Mouse (Mus musculus): ENCODE data around the gene Zfp423. TPM values are rescaled to one million over a fixed set of nuclear protein-coding genes. Genes with fewer than 3 reads are reported as not detected.
A peak's percentile ranks its signal among the peaks of the same experiment; 100 is the strongest.
"Not testable (repeated sequence)": the region's sequence is repeated elsewhere in the genome, so short reads cannot be mapped to it uniquely, and the experiment has no call there.

Zfp423 gene
- polyA plus RNA-seq, 1 experiment from 2014 or later: 5.0 TPM

DNA sequence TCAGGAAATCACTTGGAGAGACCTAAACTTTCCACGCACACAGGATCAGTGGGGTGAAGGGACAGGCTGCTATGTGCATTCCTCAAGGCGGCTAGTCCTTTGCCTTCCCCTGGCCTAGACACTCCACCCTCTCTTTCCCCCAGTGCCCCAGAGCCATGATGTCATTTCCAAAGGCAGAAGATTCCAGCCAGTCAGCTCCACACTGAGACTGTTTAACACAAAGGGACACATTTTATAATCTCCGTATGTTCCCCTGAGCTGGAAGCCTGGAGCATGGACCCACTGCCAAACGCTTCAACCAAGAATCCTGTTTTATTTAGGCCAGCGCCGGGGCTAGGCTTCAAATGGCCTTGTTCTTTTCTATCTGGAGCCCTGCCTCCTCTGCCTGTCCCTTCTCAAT, 111.6 kb downstream of the Zfp423 start:
- Histone ChIP-seq H3K4me1 (replicated peaks) (0 out of 2 replicates have a peak, but pooled peaks cover 3% of the 10 kb centered on the region), H3K9me3 (no peaks in the 10 kb centered on the region), H3K36me3 (no peaks in the 10 kb centered on the region), H3K27ac (no peak overlapping the region), H3K27me3 (replicated peaks) (no peaks in the 10 kb centered on the region), H3K9ac (no peak overlapping the region), H3K4me2 (replicated peaks) (no peak overlapping the region), H3K4me3 (replicated peaks) (no peak overlapping the region)
- WGBS: 60% methylated on average over 6 of the region's 6 CpGs
- ATAC-seq: no peak

DNA sequence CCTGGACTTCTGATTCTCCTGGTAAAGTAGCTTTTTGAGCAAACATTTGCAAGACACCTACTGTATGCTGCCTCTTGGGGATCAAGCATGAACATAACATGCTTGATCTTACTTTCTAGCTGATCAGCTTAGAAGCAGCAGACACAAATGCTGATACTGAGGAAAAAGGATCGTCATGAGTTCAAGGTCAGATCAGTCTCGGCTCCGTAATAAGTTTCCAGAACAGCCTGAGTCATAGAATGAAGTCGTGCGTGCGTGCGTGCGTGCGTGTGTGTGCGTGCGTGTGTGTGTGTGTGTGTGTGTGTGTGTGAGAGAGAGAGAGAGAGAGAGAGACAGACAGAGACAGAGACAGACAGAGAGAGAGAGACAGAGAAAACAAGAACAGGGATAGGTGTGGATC, 117.3 kb downstream of the Zfp423 start:
- H3K9me3 ChIP-seq; H3K4me1 ChIP-seq (replicated peaks); H3K27ac ChIP-seq; H3K4me2 ChIP-seq (replicated peaks); H3K36me3 ChIP-seq; H3K27me3 ChIP-seq (replicated peaks); H3K4me3 ChIP-seq (replicated peaks); H3K9ac ChIP-seq; ATAC-seq: not testable (repeated sequence)
- 77% methylated on average over 11 of the region's 11 CpGs for WGBS

DNA sequence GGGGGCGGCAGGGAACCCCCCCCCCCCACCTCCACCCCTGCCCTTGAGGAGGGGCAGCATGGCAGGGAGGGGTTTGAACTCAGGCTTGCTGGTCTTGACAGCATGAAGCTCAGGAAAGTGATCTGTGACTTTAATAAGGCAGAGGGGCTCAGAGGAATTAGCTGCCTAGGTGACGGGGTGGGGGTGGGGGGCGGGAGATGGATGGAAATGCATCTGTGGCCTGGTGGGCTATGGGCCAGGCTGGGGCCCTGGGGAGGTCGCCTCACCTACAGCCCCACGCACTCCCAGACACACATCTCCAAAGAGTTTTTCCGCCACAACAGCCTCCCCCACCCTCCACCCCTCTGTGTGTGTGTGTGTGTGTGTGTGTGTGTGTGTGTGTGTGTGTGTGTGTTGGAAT, 122.1 kb downstream of the Zfp423 start:
- Histone ChIP-seq H3K36me3 (no peaks in the 10 kb centered on the region), H3K9ac (no peak overlapping the region), H3K27ac (peak overlapping the region; percentile 62), H3K4me3 (replicated peaks) (no peak overlapping the region), H3K9me3 (no peaks in the 10 kb centered on the region), H3K4me2 (replicated peaks) (peak overlapping the region; percentile 31), H3K4me1 (replicated peaks) (peaks cover 28% of the 10 kb centered on the region), H3K27me3 (replicated peaks) (no peaks in the 10 kb centered on the region)
- WGBS: 41% methylated on average over 6 of the region's 6 CpGs
- no peak for ATAC-seq

DNA sequence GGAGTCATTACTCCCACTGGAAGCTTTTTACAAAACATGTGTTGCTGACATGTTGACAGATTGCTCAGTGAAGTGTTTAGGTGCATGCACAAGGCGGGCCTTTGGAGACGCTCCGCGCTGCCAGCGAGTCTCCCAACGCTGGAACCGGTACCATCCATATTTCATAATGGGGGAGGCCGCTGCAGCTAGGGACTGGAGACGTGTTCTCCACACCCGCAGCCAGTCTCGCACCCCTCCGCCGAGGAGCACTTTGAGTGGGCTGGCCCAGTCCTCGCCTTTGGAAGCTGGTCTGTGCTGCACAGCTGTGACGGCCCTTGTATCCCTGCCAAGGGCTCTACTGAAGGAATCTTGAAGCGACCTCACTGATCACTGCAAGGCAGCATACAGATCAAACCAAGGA, 122.5 kb downstream of the Zfp423 start:
- no peaks in the 10 kb centered on the region for H3K36me3 ChIP-seq
- peak overlapping the region; percentile 62 for H3K27ac ChIP-seq
- peak; percentile 88 for ATAC-seq
- H3K9me3 ChIP-seq: no peaks in the 10 kb centered on the region
- H3K27me3 ChIP-seq (replicated peaks): no peaks in the 10 kb centered on the region
- WGBS: 35% methylated on average over 16 of the region's 16 CpGs
- no peak overlapping the region for H3K4me3 ChIP-seq (replicated peaks)
- H3K4me1 ChIP-seq (replicated peaks): peaks cover 29% of the 10 kb centered on the region
- no peak overlapping the region for H3K9ac ChIP-seq
- H3K4me2 ChIP-seq (replicated peaks): peak overlapping the region; percentile 31

DNA sequence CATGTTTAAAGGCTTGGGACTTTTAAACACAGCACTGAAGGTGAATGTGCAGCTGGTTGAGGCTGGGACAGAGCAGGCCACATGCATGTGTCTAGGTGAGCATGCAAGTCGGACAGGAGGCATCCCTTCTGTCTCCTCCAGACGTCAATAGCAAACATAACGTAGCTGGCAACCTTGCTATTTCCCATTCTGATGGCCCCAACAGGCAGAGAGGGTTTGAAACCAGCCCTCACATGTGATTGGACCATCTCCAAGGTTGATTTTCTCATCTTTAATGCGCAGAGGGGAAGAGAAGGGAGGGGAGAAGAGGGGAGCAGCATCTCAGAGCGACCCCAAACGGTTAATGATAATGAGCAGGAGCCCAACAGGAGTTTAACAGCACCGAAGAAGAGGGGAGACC, 123.5 kb downstream of the Zfp423 start:
- H3K36me3 ChIP-seq: no peaks in the 10 kb centered on the region
- H3K4me1 ChIP-seq (replicated peaks): peaks cover 38% of the 10 kb centered on the region
- H3K27ac ChIP-seq: peak overlapping the region; percentile 18; the same call in 1 of the 2 replicates
- ATAC-seq: 0 out of 2 replicates have a peak, but pooled peaks have one; percentile 24
- H3K27me3 ChIP-seq (replicated peaks): no peaks in the 10 kb centered on the region
- no peak overlapping the region for H3K4me2 ChIP-seq (replicated peaks)
- H3K4me3 ChIP-seq (replicated peaks): no peak overlapping the region
- H3K9ac ChIP-seq: no peak overlapping the region
- H3K9me3 ChIP-seq: no peaks in the 10 kb centered on the region
- 22% methylated on average over 7 of the region's 7 CpGs for WGBS

DNA sequence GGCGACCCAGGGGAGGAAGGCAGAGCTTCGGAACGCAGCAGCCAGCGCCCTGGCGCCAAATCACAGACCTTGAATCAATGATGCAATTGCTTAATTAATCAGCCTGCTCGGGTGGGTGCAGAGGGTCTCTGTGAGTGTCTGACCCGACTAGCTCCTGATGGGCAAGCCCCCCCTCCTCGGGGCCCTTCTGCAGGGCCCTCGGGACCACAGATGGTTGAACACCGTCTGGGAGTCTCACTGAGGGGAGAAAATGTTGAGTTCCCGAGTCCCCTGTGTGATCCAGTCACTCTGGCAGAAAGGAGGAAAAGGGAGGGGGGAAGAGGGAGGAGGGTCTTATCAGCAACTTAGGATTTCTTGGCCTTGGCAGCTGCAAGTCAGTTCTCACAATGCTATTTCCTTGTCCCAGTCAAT, 124.0 kb downstream of the Zfp423 start:
- H3K36me3 ChIP-seq: no peaks in the 10 kb centered on the region
- H3K27me3 ChIP-seq (replicated peaks): no peaks in the 10 kb centered on the region
- H3K4me1 ChIP-seq (replicated peaks): peaks cover 38% of the 10 kb centered on the region
- no peaks in the 10 kb centered on the region for H3K9me3 ChIP-seq
- H3K4me3 ChIP-seq (replicated peaks): no peak overlapping the region
- peak overlapping the region; percentile 27 for H3K4me2 ChIP-seq (replicated peaks)
- 0 out of 2 replicates have a peak, but pooled peaks have one; percentile 22 for ATAC-seq
- H3K9ac ChIP-seq: no peak overlapping the region
- 14% methylated on average over 11 of the region's 11 CpGs for WGBS
- 0 out of 2 replicates have a peak overlapping the region, but pooled peaks have one; percentile 41 for H3K27ac ChIP-seq

DNA sequence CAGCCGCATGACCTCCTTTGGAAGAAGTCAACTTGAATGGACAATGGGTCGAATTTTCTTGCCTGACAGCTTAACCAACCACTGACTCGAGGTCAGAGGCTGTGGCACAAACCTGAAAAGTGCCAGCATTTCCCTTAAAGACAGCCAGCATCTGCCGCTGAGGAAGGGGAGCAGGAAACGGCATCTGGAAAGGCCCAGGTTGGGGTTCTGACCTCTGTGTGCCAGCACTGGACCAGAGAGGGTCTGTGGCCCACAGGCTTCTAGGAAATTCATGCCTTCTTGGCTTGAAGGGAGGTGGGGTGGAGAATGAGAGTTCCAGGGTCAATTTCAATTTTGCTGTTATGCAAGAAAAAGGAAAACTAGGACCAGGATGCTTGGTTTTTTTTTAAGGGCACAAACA, 124.7 kb downstream of the Zfp423 start:
- 54% methylated on average over 5 of the region's 5 CpGs for WGBS
- no peak overlapping the region for H3K9ac ChIP-seq
- H3K4me2 ChIP-seq (replicated peaks): no peak overlapping the region
- H3K27ac ChIP-seq: no peak overlapping the region
- H3K4me1 ChIP-seq (replicated peaks): peaks cover 38% of the 10 kb centered on the region
- H3K4me3 ChIP-seq (replicated peaks): no peak overlapping the region
- H3K36me3 ChIP-seq: no peaks in the 10 kb centered on the region
- no peaks in the 10 kb centered on the region for H3K27me3 ChIP-seq (replicated peaks)
- H3K9me3 ChIP-seq: no peaks in the 10 kb centered on the region
- no peak for ATAC-seq

DNA sequence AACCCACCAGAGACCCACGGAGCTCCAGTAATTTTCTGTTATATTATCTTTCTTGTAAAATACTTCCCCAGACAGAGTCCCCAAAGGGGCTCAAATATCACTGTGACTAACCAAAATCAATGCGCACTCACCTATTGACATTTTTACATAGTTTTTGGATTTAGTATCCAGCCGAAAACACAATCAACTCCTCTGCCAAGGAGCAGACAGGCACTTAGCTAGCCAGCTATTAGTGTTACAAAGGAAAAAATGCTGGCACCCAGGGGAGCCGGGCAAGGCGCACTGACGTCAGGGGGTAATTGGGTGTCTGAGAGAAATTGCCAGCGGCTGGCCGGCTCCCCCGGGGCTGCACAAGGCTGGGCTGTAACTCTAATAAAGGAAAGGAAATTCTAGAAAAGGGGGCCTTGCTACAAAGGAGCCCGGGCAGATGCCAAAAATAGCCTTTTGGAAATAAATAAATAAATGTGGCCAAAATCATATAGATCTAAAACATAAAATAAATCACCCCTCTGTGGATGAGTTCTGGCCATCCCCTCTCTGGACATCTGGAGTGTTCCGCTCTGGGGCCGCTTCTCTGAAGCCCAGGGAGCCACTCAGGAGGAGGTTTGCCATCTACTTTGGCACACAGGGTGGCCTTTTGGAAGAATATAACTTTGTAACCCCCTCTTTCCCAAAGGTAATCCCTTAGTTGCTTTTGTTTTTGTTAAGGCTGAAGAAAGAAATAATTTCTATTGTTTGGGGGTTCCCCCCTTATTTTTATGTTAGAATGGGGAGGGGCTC, 125.4 kb downstream of the Zfp423 start:
- no peak overlapping the region for H3K4me2 ChIP-seq (replicated peaks)
- 52% methylated on average over 12 of the region's 12 CpGs for WGBS
- no peaks in the 10 kb centered on the region for H3K27me3 ChIP-seq (replicated peaks)
- H3K9me3 ChIP-seq: no peaks in the 10 kb centered on the region
- no peak overlapping the region for H3K9ac ChIP-seq
- ATAC-seq: no peak
- H3K4me1 ChIP-seq (replicated peaks): peaks cover 38% of the 10 kb centered on the region
- H3K36me3 ChIP-seq: no peaks in the 10 kb centered on the region
- H3K27ac ChIP-seq: no peak overlapping the region
- H3K4me3 ChIP-seq (replicated peaks): no peak overlapping the region

DNA sequence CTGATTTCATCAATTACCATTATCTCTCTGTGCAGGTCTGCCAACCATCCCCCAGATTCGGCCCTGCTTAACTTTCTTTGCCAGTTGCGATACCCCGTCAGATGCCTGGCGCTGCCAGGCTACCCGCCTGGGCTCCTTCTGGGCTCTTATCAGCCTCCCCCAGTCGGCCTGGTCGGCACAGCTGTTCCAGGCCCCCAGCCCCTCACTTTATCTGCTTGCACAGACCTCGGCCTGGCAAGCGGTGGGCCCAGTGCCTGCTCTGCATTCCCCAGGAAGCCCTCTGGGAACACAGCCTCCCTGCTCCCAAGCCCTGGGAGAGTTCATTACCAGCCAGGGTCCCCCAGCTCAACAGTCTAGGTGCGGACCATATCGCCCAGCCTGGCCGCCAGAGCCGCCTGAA, 126.1 kb downstream of the Zfp423 start:
- Histone ChIP-seq H3K9me3 (no peaks in the 10 kb centered on the region), H3K4me3 (replicated peaks) (no peak overlapping the region), H3K4me1 (replicated peaks) (peaks cover 38% of the 10 kb centered on the region), H3K36me3 (no peaks in the 10 kb centered on the region), H3K9ac (no peak overlapping the region), H3K27me3 (replicated peaks) (no peaks in the 10 kb centered on the region), H3K27ac (no peak overlapping the region), H3K4me2 (replicated peaks) (no peak overlapping the region)
- 60% methylated on average over 13 of the region's 13 CpGs for WGBS
- no peak for ATAC-seq

DNA sequence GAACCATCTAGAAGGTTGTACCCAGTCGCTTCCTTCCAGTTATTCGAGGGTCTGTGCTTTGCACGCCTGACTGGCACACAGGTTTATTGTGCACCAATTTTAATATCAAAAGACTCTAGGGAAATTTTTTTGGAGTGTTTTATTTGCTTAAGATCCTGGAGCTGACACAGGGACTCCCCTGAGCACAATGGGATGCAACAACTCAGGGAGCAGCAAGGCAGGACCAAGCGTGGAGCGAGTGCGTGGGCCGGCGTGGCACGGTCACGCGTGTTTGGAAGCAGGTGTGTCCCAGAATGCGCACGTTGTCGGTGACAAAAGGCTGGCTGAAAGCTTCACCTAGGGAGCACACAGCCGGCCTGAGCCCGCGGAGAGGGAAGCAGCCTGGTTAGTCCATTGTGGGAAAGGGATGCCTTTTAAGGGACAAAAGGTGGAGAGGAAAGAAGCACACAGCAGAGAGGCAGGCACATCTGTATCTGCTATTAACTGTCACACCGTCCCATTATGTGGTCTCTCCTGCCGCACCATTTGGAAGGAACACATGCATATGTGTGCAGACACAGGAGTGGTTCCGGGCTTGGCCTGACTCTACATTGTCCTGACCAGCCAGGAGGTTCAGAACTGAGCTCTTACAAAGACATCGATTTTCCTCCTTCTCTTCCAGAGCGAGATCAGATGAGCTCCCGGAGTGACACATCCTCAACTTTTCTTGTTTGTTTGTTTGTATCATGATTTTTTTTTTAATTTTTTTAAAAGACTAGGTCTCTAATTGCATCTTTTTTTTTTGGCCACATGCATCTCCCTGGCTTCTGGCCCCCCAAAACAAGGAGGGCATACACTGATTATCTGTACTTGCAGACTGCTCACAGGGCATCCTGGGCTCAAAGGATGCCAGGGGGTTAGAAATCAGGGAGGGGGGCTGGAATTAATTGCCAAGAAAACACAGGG, 126.7 kb downstream of the Zfp423 start:
- no peaks in the 10 kb centered on the region for H3K27me3 ChIP-seq (replicated peaks)
- no peak overlapping the region for H3K4me2 ChIP-seq (replicated peaks)
- no peaks in the 10 kb centered on the region for H3K36me3 ChIP-seq
- no peak overlapping the region for H3K9ac ChIP-seq
- ATAC-seq: no peak
- peaks cover 38% of the 10 kb centered on the region for H3K4me1 ChIP-seq (replicated peaks)
- no peaks in the 10 kb centered on the region for H3K9me3 ChIP-seq
- 78% methylated on average over 23 of the region's 23 CpGs for WGBS
- no peak overlapping the region for H3K27ac ChIP-seq
- H3K4me3 ChIP-seq (replicated peaks): no peak overlapping the region

DNA sequence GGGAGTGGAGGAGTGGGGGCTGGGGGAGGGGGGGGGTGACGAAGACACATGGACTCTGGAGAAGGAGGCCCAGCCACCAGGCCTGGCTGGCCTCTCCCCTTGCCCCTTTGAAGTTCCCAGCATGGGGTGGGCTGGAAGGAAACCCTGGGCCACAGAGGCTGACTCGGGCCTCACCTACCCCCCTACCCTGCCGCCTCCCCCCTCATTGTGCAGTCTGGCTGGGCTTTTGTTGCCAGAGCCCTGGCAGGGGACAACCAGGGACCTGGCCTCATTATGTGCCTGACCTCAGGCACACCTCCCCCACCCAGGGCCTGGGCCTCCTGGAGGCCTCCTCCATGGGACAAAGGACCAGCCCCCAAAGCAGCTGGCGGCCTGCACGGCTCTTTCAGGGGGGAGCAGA, 127.8 kb downstream of the Zfp423 start:
- H3K27me3 ChIP-seq (replicated peaks): no peaks in the 10 kb centered on the region
- no peak overlapping the region for H3K9ac ChIP-seq
- 29% methylated on average over 5 of the region's 5 CpGs for WGBS
- no peaks in the 10 kb centered on the region for H3K36me3 ChIP-seq
- peaks cover 30% of the 10 kb centered on the region for H3K4me1 ChIP-seq (replicated peaks)
- no peak overlapping the region for H3K4me3 ChIP-seq (replicated peaks)
- H3K4me2 ChIP-seq (replicated peaks): no peak overlapping the region
- peak overlapping the region; percentile 27; the same call in 1 of the 2 replicates for H3K27ac ChIP-seq
- peak; percentile 25; the same call in 1 of the 2 replicates for ATAC-seq
- no peaks in the 10 kb centered on the region for H3K9me3 ChIP-seq

DNA sequence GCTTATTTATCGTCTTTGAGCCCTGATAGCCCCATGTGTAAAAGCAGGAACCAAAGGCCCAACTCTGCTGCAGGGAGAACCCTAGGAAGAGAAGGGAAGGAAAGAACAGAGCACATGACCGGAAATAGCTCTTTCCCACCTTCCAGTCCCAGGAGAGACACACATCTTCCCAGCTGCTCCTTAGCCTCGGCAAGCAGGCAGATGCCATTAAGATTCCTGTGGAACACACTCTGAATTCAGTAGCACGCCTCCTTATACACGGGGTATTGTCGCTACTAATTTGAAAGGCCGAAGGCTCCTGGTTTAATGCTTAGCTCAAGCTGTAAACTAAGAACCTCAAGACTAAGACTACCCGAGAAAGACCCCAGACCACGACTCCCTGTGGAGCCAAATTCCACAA, 128.3 kb downstream of the Zfp423 start:
- no peak overlapping the region for H3K4me3 ChIP-seq (replicated peaks)
- WGBS: 30% methylated on average over 9 of the region's 9 CpGs
- H3K27ac ChIP-seq: no peak overlapping the region
- no peak overlapping the region for H3K9ac ChIP-seq
- no peaks in the 10 kb centered on the region for H3K36me3 ChIP-seq
- no peak overlapping the region for H3K4me2 ChIP-seq (replicated peaks)
- H3K4me1 ChIP-seq (replicated peaks): peaks cover 28% of the 10 kb centered on the region
- no peak for ATAC-seq
- no peaks in the 10 kb centered on the region for H3K9me3 ChIP-seq
- H3K27me3 ChIP-seq (replicated peaks): no peaks in the 10 kb centered on the region

Measured in intestine, embryonic 15.5 days (tissue).